Mouse (Mus musculus): Measurements from ENCODE around the gene Gm3285.

The Gm3285 gene

GRCm38 (mm10) chr10:77861675-77862074, at the start of gene Gm3285:
TSS of gene Gm3285 (plus strand) at chr10:77861975.
- no peak for DNase-seq

- DNase-seq, result no peak
These were observed 47.4 kb upstream of the Gm3285 start, which contains the start of gene Gm2696 for GRCm38 (mm10) chr10:77814382-77814781. TSS of gene Gm2696 (plus strand) at chr10:77814682.

GRCm38 (mm10) chr10:77815514-77815913, 46.3 kb upstream of the Gm3285 start:
- DNase-seq, result peak; percentile 22

DNA sequence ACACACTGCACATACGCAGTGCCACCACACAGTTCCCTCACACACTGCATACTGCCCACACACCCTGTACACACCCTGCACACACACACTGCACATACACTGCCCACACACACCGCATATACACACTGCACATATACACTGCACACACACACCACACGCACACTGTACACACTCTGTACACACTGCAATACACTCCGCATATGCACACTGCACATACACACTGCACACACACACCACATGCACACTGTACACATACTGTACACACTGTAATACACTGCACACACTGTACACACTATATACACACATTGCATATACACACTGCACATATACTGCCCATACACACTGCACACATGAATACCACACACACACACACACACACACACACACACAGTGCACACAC, 43.3 kb upstream of the Gm3285 start:
- DNase-seq, result no peak

- DNase-seq, result no peak
These were observed 42.6 kb upstream of the Gm3285 start for GRCm38 (mm10) chr10:77819203-77819602.

- DNase-seq, result no peak
These were observed 34.8 kb upstream of the Gm3285 start, which contains the start of gene Krtap10-4 for GRCm38 (mm10) chr10:77826951-77827350. TSS of gene Krtap10-4 (minus strand) at chr10:77827095.

GRCm38 (mm10) chr10:77835647-77836046, 26.1 kb upstream of the Gm3285 start, which contains the start of gene Krtap10-10:
TSS of gene Krtap10-10 (plus strand) at chr10:77835947.
- DNase-seq, result no peak

DNA sequence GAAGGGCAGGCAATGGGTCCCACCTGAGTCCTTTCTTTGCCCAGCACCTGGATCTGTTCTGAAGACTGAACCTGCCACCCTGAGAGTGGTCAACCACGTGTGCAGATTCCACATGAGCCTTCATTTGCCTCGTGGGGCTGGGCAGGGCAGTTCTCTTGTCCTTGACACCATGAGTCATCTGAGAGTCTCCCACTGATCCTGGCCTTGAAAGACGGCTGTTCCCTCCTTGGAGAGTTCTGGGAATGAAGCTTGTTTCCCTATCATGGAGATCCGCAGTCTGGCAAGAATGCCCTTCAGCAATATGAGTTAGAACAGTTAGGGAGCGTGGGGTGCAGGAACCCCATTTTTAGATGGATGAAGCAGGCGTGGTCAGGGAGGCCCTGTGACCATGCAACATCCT, 22.8 kb upstream of the Gm3285 start:
- no peak for DNase-seq

DNA sequence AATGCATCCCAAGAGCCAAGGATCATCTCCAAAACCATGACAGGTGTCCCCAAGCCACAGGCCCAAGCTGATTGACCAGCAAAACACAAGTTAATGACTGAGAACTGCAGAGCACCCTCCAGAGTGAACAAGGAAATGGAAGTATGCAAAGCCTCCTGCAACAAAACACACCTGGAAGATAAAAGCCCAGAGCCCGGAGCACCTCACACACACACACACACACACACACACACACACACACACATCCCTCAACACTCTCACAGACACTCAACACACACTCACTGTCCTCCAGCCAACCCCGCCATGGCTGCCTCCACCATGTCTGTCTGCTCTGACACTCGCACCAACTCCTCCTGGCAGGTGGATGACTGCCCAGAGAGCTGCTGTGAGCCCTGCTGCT, 15.3 kb upstream of the Gm3285 start, which contains the start of gene Gm36176:
TSS of gene Gm36176 (plus strand) at position 301 of the 400 bp plus-strand sequence.
- DNase-seq, result no peak

- DNase-seq, result no peak
These were observed 14.8 kb upstream of the Gm3285 start for GRCm38 (mm10) chr10:77846961-77847360.

GRCm38 (mm10) chr10:77847538-77847937, 14.2 kb upstream of the Gm3285 start:
- DNase-seq, result no peak

GRCm38 (mm10) chr10:77852559-77852958, 9.2 kb upstream of the Gm3285 start, which contains the start of gene Gm10318:
TSS of gene Gm10318 (plus strand) at chr10:77852859.
- no peak for DNase-seq

DNA sequence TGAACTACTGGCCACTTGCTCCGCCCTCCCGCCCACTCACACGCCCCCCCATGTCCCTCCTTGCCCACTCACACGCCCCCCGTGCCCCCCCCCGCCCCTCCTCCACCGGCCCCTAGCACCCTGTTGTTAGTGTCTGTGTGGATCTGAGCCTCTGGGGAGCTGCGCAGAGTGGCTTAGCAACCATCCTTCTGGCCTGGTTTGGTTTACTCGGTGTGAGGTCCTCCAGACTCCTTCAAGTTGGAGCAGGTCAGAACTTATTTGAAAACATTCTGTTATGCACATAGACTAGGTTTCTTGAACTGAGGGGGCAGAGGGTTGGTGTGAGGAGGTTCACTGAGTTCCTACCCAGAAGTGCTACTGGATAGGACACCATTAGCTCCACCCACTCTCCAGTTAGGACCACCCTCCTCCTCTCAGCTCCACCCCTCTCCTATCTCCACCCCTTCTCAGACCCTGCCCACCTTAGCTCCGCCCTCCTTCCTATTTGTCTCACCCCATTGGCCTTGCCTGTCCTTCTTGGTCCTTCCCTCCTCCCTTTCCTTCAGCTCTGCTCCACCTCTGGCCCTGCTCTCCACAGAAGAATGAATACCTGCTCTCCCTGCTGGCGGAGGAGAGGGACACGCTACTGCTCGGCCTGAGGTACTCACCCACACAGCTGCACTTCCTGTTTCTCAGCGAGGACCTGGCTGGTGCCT, 2.4 kb downstream of the Gm3285 start:
- peak; percentile 55 for DNase-seq

DNA sequence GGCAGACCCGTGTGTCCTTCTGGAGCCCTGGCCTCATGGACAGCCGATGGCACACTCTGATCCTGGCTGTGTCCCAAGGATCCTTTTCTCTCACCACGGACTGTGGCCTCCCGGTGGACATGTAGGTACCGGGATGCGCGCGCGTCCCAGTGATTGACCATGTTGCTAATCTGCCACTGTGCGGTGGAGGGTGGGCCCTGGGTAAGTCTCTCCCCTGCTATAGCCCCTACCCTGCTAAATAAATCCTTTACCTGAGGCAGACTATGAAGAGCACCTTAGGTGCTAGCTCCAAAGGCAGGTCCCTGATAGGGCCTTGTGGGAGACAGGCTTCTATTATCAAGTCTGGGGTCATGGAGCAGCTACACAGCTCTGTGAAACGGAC, 3.0 kb downstream of the Gm3285 start:
- DNase-seq, result no peak

GRCm38 (mm10) chr10:77867546-77867945, 5.8 kb downstream of the Gm3285 start:
- no peak for DNase-seq

DNA sequence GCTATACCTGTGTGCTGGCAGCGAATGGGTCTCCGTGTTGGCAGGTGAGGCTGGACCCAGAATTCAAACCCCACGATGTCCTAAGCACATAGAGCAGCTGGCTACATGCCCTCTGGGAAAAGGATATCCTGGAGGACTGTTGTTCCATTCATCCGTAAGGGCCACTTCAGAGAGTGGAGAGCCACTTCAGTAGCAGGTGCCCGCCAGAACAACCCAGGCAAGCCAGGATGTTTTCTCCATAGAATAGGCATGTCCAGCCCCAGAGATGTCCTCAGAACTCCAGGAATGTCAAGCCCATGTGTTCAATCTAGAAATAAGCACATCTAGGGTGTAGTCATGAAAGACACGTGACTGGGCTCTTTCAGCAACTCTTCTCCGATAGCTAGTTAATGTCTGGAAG, 7.9 kb downstream of the Gm3285 start:
- DNase-seq, result no peak

DNA sequence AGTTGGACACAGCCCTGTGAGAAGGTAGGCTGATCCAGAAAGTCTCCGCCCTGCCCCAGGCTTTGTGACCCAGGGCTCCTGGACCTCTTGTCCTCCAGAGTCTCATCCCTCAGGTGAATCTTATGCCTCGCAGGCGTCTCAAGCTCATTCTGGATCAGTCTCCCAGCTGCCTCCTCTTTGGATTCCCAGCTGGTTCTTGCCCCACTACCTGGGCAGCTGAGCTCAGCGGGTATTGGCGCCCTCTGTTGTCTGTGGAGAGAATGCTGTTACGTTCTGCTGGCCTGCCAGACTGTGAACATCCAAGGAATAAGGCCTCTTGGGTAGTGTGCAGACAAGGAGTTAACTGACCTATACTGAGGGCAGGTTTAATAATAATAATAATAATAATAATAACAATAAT, 17.2 kb downstream of the Gm3285 start:
- DNase-seq, result peak; percentile 12

DNA sequence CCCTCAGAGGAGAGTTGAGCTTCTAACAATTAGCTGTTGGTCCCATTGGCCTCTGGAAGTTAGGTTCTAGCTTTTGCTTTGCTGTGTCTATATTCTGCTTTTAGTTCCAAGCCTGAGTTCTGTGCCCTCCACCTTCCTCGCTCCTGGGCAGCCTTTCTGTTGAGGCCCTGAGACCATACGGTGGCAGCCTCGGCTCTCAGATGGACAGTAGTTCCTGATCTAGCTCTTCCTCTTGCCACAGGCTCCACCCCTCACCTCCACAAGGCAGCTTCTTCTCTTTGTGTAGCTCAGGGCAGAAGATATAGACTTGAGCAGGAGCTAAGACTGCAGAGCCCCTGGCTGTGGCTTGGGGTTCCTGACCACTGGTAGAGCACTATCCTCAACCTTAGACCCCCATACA, 18.5 kb downstream of the Gm3285 start:
- DNase-seq, result no peak

- no peak for DNase-seq
These were observed 20.8 kb downstream of the Gm3285 start for GRCm38 (mm10) chr10:77882553-77882952.

- DNase-seq, result peak; percentile 17
These were observed 24.4 kb downstream of the Gm3285 start for GRCm38 (mm10) chr10:77886007-77886747.

- no peak for DNase-seq
These were observed 29.3 kb downstream of the Gm3285 start for GRCm38 (mm10) chr10:77890987-77891565.

- no peak for DNase-seq
These were observed 33.8 kb downstream of the Gm3285 start for GRCm38 (mm10) chr10:77895562-77895961.

GRCm38 (mm10) chr10:77900126-77900525, 38.4 kb downstream of the Gm3285 start:
- DNase-seq, result no peak
